Mouse (Mus musculus): ENCODE measurements around the gene Slc9b1.

- no peak for TF ChIP-seq CTCF (IDR thresholded peaks at IDR 0.05; ENCODE audit: insufficient read depth, low read depth, low read length)
- TF ChIP-seq POLR2A (IDR thresholded peaks at IDR 0.05; ENCODE audit: insufficient read depth, low read depth, low read length), result no peak
Observed at GRCm38 (mm10) chr3:135417245-135417644, 69.4 kb downstream of the Slc9b1 start.

Measured in olfactory bulb, adult 2 months (tissue).